Mouse (Mus musculus): ENCODE data around the gene Nell2.

GRCm38 (mm10) chr15:95527461-95527947 lies 855 bp downstream of the Nell2 start:
- no peak for TF ChIP-seq CTCF (IDR thresholded peaks at IDR 0.05; ENCODE audit: control insufficient read depth, insufficient read depth, insufficient read length)
- no peak for TF ChIP-seq CEBPB (IDR thresholded peaks at IDR 0.05; ENCODE audit: low read depth)
- no peak for TF ChIP-seq MAX (IDR thresholded peaks at IDR 0.05)
